Mouse (Mus musculus): ENCODE results near the gene 1500015O10Rik. TPM values are rescaled to one million over a fixed set of nuclear protein-coding genes. Genes with fewer than 3 reads are reported as not detected.

The 1500015O10Rik gene
- 1.1 and 2.7 TPM in 2 replicates for polyA plus RNA-seq (2016; fragmentation: Nextera tagmentation; extraction: Ambion mirVana)

DNA sequence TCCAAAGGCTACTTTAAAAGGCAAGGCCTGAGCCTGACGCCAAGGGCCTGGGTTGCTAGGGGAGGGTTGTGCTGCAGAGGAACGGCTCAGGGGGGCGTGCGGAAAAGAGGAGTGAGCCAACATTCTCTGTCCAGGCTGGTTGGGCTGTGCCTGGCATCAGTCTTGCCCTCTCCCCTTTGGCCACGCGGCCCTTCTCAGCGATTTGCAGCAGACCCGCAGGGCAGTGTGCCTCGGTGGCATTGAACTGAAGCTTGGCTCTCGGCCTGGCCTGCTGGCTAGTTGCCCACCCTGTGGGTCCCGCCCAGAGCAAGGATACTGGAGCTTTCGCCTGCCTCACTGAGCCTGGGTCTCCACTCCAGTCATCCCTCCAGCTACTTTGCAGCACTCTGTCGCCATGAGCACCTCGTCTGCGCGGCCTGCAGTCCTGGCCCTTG, at the start of gene 1500015O10Rik:
1500015O10Rik (plus strand) TSS at position 112 of the 434 bp plus-strand sequence.
- Histone ChIP-seq H3K9me3 (no peaks in the 10 kb centered on the region), H3K36me3 (replicated peaks) (no peaks in the 10 kb centered on the region), H3K9ac (no peak within 1 kb of the TSS), H3K4me1 (no peaks in the 10 kb centered on the region), H3K4me3 (replicated peaks) (no peak within 1 kb of the TSS), H3K4me2 (no peak within 1 kb of the TSS), H3K27ac (no peak within 1 kb of the TSS), H3K27me3 (no peaks in the 10 kb centered on the region)
- no peak for ATAC-seq (ENCODE audit: low FRiP score)
- 66% methylated on average over 16 of the region's 16 CpGs for WGBS

DNA sequence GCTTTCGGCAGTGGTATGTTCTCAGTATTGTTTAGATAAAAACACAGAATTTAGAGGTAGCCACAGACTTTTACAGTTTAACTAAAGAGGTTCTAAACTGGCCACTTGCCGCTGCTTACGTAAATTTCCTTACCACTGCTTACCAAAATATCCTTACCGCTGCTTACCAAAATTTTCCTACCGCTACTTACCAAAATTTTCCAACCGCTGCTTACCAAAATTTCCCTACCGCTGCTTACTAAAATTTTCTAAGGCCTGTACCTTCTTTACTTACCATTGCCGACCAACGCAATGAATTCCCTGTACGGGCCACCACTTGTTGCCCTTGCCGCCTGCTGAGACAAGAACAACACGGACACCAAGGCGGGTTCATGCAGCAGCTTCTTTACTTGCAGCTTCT, 40.4 kb upstream of the 1500015O10Rik start:
- Histone ChIP-seq H3K4me2 (no peak overlapping the region), H3K27ac (no peak overlapping the region), H3K4me1 (peaks cover 4% of the 10 kb centered on the region; the same call in 1 of the 2 replicates), H3K9me3 (peaks cover 15% of the 10 kb centered on the region; the same call in 1 of the 2 replicates), H3K4me3 (replicated peaks) (no peak overlapping the region), H3K9ac (no peak overlapping the region), H3K27me3 (no peaks in the 10 kb centered on the region), H3K36me3 (replicated peaks) (no peaks in the 10 kb centered on the region)
- no peak for ATAC-seq (ENCODE audit: low FRiP score)
- 89% methylated on average over 13 of the region's 13 CpGs for WGBS

DNA sequence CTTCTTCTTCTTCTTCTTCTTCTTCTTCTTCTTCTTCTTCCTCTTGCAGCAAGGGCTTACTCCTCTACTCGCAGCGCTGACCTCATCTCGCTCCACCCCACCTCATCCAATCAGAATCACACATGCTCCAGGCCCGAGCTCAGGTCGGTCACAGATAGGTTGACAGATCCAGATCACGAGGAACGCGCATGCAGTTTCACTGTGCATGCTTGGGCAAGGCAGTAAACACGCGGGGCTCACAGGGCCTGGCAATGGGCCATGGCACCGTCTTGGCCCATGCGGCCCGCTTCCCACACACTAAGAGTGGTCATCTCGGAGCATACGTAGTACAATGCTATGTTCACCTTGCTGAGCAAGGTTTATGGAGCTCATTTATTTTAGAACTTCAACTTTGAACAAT, 39.9 kb upstream of the 1500015O10Rik start:
- Histone ChIP-seq H3K27me3 (no peaks in the 10 kb centered on the region), H3K4me1 (peaks cover 7% of the 10 kb centered on the region; the same call in 1 of the 2 replicates), H3K9ac (no peak overlapping the region), H3K4me3 (replicated peaks) (no peak overlapping the region), H3K27ac (no peak overlapping the region), H3K36me3 (replicated peaks) (no peaks in the 10 kb centered on the region), H3K4me2 (no peak overlapping the region), H3K9me3 (peaks cover 15% of the 10 kb centered on the region; the same call in 1 of the 2 replicates)
- ATAC-seq (ENCODE audit: low FRiP score) = no peak
- WGBS = 93% methylated on average over 15 of the region's 15 CpGs

DNA sequence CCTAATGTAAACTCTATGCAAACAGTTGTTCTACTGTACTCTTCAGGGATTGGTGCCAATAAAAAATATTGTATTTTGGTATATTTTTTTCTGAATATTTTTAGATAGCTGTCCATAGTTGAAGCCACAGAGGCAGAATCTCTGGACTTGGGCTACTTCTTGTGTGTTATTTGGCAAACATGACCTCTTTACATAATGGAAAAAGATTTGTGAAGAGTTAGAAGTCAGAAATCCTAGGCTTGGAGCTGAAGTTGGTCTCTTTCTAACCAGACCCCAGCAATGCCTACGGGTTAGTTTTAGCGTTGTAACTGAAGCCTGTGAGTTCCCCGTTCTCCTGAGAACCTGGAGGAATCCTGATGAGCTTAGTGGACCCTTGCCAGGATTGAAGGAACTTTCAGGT, 36.3 kb upstream of the 1500015O10Rik start:
- H3K27ac ChIP-seq = no peak overlapping the region
- no peaks in the 10 kb centered on the region for H3K9me3 ChIP-seq
- no peak for ATAC-seq (ENCODE audit: low FRiP score)
- H3K4me1 ChIP-seq = peaks cover 16% of the 10 kb centered on the region
- no peak overlapping the region for H3K4me2 ChIP-seq
- H3K27me3 ChIP-seq = no peaks in the 10 kb centered on the region
- 89% methylated on average over 3 of the region's 3 CpGs for whole genome bisulfite sequencing
- no peak overlapping the region for H3K4me3 ChIP-seq (replicated peaks)
- no peak overlapping the region for H3K9ac ChIP-seq
- no peaks in the 10 kb centered on the region for H3K36me3 ChIP-seq (replicated peaks)

DNA sequence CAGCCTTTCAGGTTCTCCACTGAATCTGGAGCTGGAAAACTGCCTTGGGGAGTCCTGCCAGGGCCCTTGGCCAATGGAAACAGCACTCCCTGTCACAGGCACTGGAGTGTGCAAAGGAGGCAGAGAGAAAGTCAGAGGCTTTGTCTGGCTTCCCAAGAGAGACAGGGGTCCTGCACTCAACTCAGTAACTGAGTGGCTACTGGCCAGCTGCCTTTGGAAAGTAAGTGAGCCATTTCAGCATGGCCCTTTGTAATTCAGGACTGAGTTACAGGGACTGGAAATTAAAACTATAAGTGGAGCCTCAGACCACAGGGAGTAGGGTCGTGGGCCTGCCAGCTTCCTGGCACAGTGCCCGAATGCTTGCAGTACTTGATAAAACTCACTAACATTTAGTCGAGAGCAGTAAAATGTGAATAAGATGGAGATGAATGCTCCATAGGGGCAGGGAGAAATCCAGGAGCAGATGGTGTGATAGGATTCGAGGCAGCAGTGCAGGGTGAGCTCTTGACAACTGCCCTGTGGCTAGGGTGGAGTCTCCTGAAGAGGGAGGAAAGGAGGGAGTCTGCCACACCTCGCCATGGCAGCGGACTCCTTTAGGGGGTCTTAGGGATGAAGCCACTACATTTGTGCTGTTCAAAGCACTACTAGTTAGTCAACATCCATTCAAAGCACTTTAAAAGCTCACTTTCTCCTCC, 35.4 kb upstream of the 1500015O10Rik start:
- WGBS = 52% methylated on average over 6 of the region's 6 CpGs
- Histone ChIP-seq H3K4me3 (replicated peaks) (no peak overlapping the region), H3K9me3 (no peaks in the 10 kb centered on the region), H3K36me3 (replicated peaks) (no peaks in the 10 kb centered on the region), H3K27ac (peak overlapping the region; percentile 64), H3K27me3 (no peaks in the 10 kb centered on the region), H3K9ac (no peak overlapping the region), H3K4me1 (peaks cover 16% of the 10 kb centered on the region), H3K4me2 (no peak overlapping the region)
- ATAC-seq (ENCODE audit: low FRiP score) = peak; percentile 63; the same call in 1 of the 2 replicates

DNA sequence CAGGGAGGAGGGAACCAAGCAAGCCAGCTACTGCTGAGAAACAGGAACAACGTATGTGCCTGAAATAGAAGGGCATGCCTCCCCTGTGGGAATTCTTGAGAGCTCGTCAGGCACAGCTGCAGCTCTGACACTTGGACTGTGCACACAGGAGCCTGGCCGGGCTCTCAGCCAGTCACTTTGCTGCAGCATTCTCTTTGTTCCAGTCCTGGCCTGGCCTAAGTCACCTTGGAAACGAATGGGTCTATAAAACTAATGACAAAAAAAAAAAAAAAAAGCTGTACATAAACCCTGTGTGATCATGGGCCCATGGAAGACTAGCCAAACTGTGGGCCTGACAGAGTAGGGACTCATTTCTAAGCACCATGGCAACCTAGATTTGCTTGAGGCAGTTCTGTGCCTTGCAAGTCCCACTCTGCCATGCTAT, 31.8 kb upstream of the 1500015O10Rik start:
- Histone ChIP-seq H3K9me3 (no peaks in the 10 kb centered on the region), H3K4me1 (peaks cover 16% of the 10 kb centered on the region), H3K36me3 (replicated peaks) (no peaks in the 10 kb centered on the region), H3K27ac (peak overlapping the region; percentile 56; the same call in 1 of the 2 replicates), H3K4me2 (no peak overlapping the region), H3K9ac (no peak overlapping the region), H3K4me3 (replicated peaks) (no peak overlapping the region), H3K27me3 (no peaks in the 10 kb centered on the region)
- 11% methylated on average over 4 of the region's 4 CpGs for WGBS
- peak; percentile 82 for ATAC-seq (ENCODE audit: low FRiP score)

DNA sequence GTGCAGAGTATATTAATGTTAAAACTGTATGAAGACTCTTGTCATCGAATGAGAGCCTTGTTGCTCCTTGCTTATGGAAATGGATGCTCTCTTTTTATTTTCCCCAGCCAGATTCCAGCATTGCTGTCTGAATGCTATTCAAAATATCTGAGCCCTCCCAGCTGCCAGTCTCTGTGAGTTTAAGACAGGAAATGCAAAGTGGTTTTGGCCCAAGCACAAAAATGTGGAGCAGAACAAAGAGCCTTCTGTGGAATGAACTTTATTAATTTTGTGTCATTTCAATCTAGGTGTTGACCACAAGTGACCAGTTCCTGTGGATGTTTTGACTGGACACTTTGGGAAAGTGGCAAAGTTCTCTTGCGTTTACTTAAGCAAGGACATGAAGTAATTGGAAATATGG, 15.6 kb upstream of the 1500015O10Rik start:
- Histone ChIP-seq H3K9ac (no peak overlapping the region), H3K36me3 (replicated peaks) (no peaks in the 10 kb centered on the region), H3K9me3 (no peaks in the 10 kb centered on the region), H3K4me1 (no peaks in the 10 kb centered on the region), H3K4me2 (no peak overlapping the region), H3K27me3 (no peaks in the 10 kb centered on the region), H3K4me3 (replicated peaks) (no peak overlapping the region), H3K27ac (no peak overlapping the region)
- WGBS = 92% methylated on average over 2 of the region's 2 CpGs
- ATAC-seq (ENCODE audit: low FRiP score) = no peak

DNA sequence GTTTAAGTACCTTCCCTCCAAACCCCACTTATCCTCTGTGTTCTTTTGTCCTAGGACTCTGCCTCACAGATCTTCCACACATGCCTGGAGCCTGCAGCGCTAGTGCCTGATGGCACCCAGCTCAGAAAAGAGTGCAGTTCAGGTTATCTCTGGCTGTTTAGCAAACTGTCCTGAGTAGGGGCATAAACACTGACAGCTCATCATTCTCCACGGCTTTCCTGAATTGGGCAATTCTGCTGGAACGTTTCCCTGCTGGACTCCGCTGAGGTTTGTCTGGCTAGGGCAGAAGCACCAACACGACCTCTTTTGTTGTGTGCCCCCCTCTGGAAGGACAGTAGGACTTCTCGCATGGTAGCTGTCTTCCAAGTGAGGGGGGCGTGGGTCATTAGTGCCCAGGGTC, 12.4 kb upstream of the 1500015O10Rik start:
- H3K9ac ChIP-seq = no peak overlapping the region
- H3K27me3 ChIP-seq = no peaks in the 10 kb centered on the region
- no peaks in the 10 kb centered on the region for H3K9me3 ChIP-seq
- no peaks in the 10 kb centered on the region for H3K4me1 ChIP-seq
- no peak overlapping the region for H3K4me3 ChIP-seq (replicated peaks)
- 83% methylated on average over 7 of the region's 7 CpGs for WGBS
- no peaks in the 10 kb centered on the region for H3K36me3 ChIP-seq (replicated peaks)
- H3K27ac ChIP-seq = no peak overlapping the region
- no peak overlapping the region for H3K4me2 ChIP-seq
- no peak for ATAC-seq (ENCODE audit: low FRiP score)

DNA sequence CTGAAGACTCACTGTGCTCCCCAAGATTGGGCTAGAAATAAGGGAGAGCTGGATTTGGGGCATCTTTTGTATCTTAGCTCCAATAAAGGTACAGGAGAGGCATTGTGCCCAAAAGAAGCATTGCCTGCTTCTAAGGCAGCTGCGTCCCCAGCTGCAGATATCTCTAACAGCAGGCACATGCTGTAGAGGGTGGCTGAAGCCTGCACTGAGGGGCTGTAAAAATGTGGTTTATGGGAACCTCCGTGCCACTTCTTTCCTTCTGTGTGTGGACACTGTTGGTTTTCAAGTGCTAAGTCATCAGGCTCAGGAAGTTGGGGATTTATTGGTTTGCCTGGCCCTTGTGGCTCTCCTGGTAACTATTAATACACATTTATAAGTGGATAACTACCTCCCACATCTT, 11.6 kb upstream of the 1500015O10Rik start:
- 79% methylated on average over 2 of the region's 2 CpGs for WGBS
- Histone ChIP-seq H3K9me3 (no peaks in the 10 kb centered on the region), H3K4me2 (no peak overlapping the region), H3K4me1 (no peaks in the 10 kb centered on the region), H3K36me3 (replicated peaks) (no peaks in the 10 kb centered on the region), H3K27me3 (no peaks in the 10 kb centered on the region), H3K9ac (no peak overlapping the region), H3K27ac (no peak overlapping the region), H3K4me3 (replicated peaks) (no peak overlapping the region)
- no peak for ATAC-seq (ENCODE audit: low FRiP score)

DNA sequence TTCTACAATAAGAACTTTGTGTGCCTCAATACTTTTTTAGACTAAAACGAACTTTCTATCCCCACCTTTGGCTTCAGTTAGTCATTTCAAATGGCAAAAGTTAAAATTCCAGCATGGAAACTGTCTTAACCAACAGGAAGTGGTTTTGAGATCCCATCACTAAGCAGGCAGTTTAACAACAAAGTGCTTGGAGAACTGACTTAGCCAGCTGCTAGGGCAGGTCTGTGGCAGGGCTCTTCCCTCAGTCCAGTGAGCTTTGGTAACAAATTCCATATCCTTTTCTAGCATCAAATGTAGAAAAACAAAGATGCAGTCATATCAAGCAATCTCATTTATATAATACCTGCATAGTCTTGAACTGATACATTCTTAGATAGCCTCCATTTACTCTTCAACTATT, 7.9 kb upstream of the 1500015O10Rik start:
- H3K9ac ChIP-seq = no peak overlapping the region
- no peak overlapping the region for H3K27ac ChIP-seq
- no peaks in the 10 kb centered on the region for H3K27me3 ChIP-seq
- no peaks in the 10 kb centered on the region for H3K36me3 ChIP-seq (replicated peaks)
- 76% methylated on average over 1 of the region's 1 CpGs for WGBS
- no peaks in the 10 kb centered on the region for H3K9me3 ChIP-seq
- ATAC-seq (ENCODE audit: low FRiP score) = no peak
- H3K4me1 ChIP-seq = no peaks in the 10 kb centered on the region
- no peak overlapping the region for H3K4me2 ChIP-seq
- H3K4me3 ChIP-seq (replicated peaks) = no peak overlapping the region

DNA sequence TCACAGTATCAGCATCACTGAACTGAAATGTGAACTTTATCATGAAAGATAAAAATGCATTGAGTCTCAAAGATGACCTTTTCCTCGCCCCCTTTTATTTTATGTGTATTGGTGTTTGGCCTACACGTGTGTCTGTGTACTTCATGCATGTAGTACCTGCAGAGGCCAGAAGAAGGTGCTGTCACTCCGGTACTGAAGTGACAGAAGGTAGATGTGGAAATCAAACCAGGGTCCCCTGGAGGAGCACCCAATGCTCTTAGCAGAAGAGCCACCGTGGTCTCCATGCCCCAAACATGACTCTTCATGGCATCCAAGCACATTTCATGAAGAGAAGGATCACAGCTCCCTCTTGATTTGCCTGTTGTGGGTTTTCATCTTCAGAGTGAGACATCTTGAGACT, 1.7 kb downstream of the 1500015O10Rik start:
- Histone ChIP-seq H3K9me3 (no peaks in the 10 kb centered on the region), H3K4me2 (no peak overlapping the region), H3K4me1 (no peaks in the 10 kb centered on the region)

DNA sequence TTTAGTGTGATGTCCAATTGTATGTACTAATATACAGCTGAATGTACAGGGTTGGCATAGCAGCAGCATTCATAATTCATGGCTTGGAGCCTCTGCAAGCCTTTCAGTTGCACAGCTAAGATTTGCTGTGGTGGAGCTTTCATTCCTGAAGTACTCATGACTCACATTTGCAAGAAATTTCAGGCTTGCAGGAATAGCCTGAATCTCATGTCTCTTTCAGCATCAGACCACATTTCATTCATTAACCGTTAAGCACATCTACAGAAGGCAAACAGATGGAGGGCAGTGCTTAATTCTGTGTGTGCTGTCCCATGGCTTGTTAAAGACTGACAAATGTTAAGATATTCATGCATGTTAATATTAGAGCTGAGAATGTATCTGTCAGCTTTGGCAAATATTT, 2.3 kb downstream of the 1500015O10Rik start:
- WGBS = 90% methylated on average over 1 of the region's 1 CpGs
- ATAC-seq (ENCODE audit: low FRiP score) = no peak
- H3K4me3 ChIP-seq (replicated peaks) = no peak overlapping the region
- H3K27me3 ChIP-seq = no peaks in the 10 kb centered on the region
- no peak overlapping the region for H3K9ac ChIP-seq
- H3K9me3 ChIP-seq = no peaks in the 10 kb centered on the region
- H3K27ac ChIP-seq = no peak overlapping the region
- H3K4me1 ChIP-seq = no peaks in the 10 kb centered on the region
- H3K4me2 ChIP-seq = no peak overlapping the region
- no peaks in the 10 kb centered on the region for H3K36me3 ChIP-seq (replicated peaks)

More for the DNA sequence above, 1.7 kb downstream of the 1500015O10Rik start:
- Histone ChIP-seq H3K36me3 (replicated peaks) (no peaks in the 10 kb centered on the region), H3K9ac (no peak overlapping the region), H3K27me3 (no peaks in the 10 kb centered on the region), H3K4me3 (replicated peaks) (no peak overlapping the region), H3K27ac (no peak overlapping the region)
- 88% methylated on average over 4 of the region's 4 CpGs for WGBS
- no peak for ATAC-seq (ENCODE audit: low FRiP score)
